Mouse (Mus musculus) neural tube, embryonic 12.5 days (tissue): ENCODE data around the gene R3hdm2. TPM values are rescaled to one million over a fixed set of nuclear protein-coding genes. Genes with fewer than 3 reads are reported as not detected.

ENCODE experiments used
- ATAC-seq: fragments of 200-750 bp; cut with Nextera tagmentation; 2 replicates; pipeline ENCODE4 v1.8.0; 2017; ENCODE audit warnings: low read depth, mild to moderate bottlenecking, moderate TSS enrichment, moderate library complexity; ENCODE audit not compliant: low FRiP score
- H3K27ac ChIP-seq: fragments of 300-500 bp; sonication (generic); 2 replicates; pipeline ENCODE4 v1.5.1; 2016
- H3K27me3 ChIP-seq: fragments of 300-500 bp; sonication (generic); replicated peaks from 2 replicates; pipeline ENCODE4 v1.6.1; 2016; ENCODE audit warnings: mild to moderate bottlenecking
- H3K36me3 ChIP-seq: fragments of 300-500 bp; sonication (generic); 2 replicates; pipeline ENCODE4 v1.6.1; 2016; ENCODE audit warnings: mild to moderate bottlenecking
- H3K4me1 ChIP-seq: fragments of 300-500 bp; sonication (generic); 2 replicates; pipeline ENCODE4 v1.6.1; 2016
- H3K4me2 ChIP-seq: fragments of 300-500 bp; sonication (generic); replicated peaks from 2 replicates; pipeline ENCODE4 v1.6.1; 2016; ENCODE audit warnings: mild to moderate bottlenecking
- H3K4me3 ChIP-seq: fragments of 300-500 bp; sonication (generic); 2 replicates; pipeline ENCODE4 v1.5.1; 2016
- H3K9ac ChIP-seq: fragments of 300-500 bp; sonication (generic); 2 replicates; pipeline ENCODE4 v1.6.1; 2016; ENCODE audit warnings: mild to moderate bottlenecking
- H3K9me3 ChIP-seq: fragments of 300-500 bp; sonication (generic); 2 replicates; pipeline ENCODE4 v1.6.1; 2016; ENCODE audit warnings: mild to moderate bottlenecking
- WGBS: fragments of 180-500 bp; shearing (Covaris S2); methylation state at CpG from one replicate; pipeline ENCODE4 v1.1.7; 2016; 5-methylcytosine and 5-hydroxymethylcytosine counted together
- polyA plus RNA-seq: library from polyadenylated mRNA; unstranded; fragments of >200 nt; fragmentation: Nextera tagmentation; extraction: Ambion mirVana; gene quantifications from 2 replicates; pipeline ENCODE4 v1.2.1, GENCODE M21; 2016

Gene R3hdm2
- polyA plus RNA-seq, 1 experiment from 2014 or later: 33.9 TPM

DNA sequence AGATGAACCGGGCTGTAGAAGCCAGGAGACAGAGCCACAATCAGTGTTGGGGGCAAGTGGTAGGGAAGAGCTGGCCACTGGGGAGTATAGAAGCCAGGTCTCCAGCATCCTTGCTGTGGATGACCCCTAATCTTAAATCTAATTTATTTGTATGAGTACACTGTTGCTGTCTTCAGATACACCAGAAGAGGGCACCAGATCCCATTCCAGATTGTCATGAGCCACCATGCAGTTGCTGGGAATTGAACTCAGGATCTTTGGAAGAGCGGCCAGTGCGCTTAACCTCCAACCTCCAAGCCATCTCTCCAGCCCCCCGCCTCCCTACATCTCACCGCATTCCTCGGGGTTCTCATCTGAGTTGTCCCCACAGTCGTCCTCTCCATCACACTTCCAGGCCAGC, 166.4 kb downstream of the R3hdm2 start:
- H3K4me3 ChIP-seq: no peak overlapping the region
- H3K4me2 ChIP-seq: no peak overlapping the region
- no peak for ATAC-seq
- H3K36me3 ChIP-seq: peaks cover 99% of the 10 kb centered on the region
- 91% methylated on average over 7 of the region's 7 CpGs for WGBS
- H3K27ac ChIP-seq: no peak overlapping the region
- no peaks in the 10 kb centered on the region for H3K27me3 ChIP-seq
- H3K4me1 ChIP-seq: no peaks in the 10 kb centered on the region
- no peak overlapping the region for H3K9ac ChIP-seq
- no peaks in the 10 kb centered on the region for H3K9me3 ChIP-seq

DNA sequence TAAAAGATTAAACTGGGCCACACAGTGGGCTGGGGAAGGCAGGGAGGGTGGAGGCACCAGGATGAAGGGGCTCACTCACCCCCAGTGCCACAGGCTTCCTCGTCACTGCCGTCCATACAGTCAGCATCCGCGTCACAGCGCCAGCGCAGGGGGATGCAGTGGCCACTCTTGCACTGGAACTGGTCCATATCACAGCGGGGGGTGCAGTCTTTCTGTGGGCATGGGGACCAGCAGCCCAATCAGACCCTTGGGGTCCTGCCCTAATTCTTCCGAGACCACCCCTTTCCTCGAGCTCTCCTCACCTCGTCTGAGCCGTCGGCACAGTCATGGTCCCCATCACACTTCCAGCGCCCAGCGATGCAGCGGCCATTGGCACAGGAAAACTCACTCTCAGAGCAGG, 168.1 kb downstream of the R3hdm2 start:
- Histone ChIP-seq H3K36me3 (peaks cover 99% of the 10 kb centered on the region), H3K27me3 (no peaks in the 10 kb centered on the region), H3K4me3 (no peak overlapping the region), H3K27ac (no peak overlapping the region), H3K9me3 (no peaks in the 10 kb centered on the region), H3K9ac (no peak overlapping the region), H3K4me2 (no peak overlapping the region), H3K4me1 (no peaks in the 10 kb centered on the region)
- no peak for ATAC-seq
- WGBS: 97% methylated on average over 15 of the region's 15 CpGs

Other genes with a start within 250 kb of the R3hdm2 start
- gene B4galnt1, start 215.1 kb upstream of the R3hdm2 start, polyA plus RNA-seq: 29.2 and 31.5 TPM in 2 replicates
- 1.5 and 1.8 TPM in 2 replicates for gene Slc26a10, start 199.7 kb upstream of the R3hdm2 start, polyA plus RNA-seq
- 43.3 and 43.6 TPM in 2 replicates for gene Arhgef25, start 190.2 kb upstream of the R3hdm2 start, polyA plus RNA-seq
- gene Dtx3, start 184.6 kb upstream of the R3hdm2 start, polyA plus RNA-seq: 189 and 199 TPM in 2 replicates
- 22.0 and 22.4 TPM in 2 replicates for gene Pip4k2c, start 168.7 kb upstream of the R3hdm2 start, polyA plus RNA-seq
- gene Kif5a, start 117.0 kb upstream of the R3hdm2 start, polyA plus RNA-seq: 72.7 and 81.6 TPM in 2 replicates
- gene Dctn2, start 114.0 kb upstream of the R3hdm2 start, polyA plus RNA-seq: 273 and 277 TPM in 2 replicates
- gene Mbd6, start 91.3 kb upstream of the R3hdm2 start, polyA plus RNA-seq: 18.4 and 20.5 TPM in 2 replicates
- gene Mars, start 68.5 kb upstream of the R3hdm2 start, polyA plus RNA-seq: 145 and 146 TPM in 2 replicates
- gene Arhgap9, start 58.4 kb upstream of the R3hdm2 start, polyA plus RNA-seq: 1.7 and 2.0 TPM in 2 replicates
- 3.6 and 4.0 TPM in 2 replicates for gene Gli1, start 38.4 kb upstream of the R3hdm2 start, polyA plus RNA-seq
- not detected in 2 replicates for gene Inhbe, start 25.9 kb upstream of the R3hdm2 start, polyA plus RNA-seq
- not detected in 2 replicates for gene Inhbc, start 9.9 kb upstream of the R3hdm2 start, polyA plus RNA-seq
- gene Stac3, start 121.4 kb downstream of the R3hdm2 start, polyA plus RNA-seq: 4.3 and 5.8 TPM in 2 replicates
- 7.3 and 7.6 TPM in 2 replicates for gene Ndufa4l2, start 134.6 kb downstream of the R3hdm2 start, polyA plus RNA-seq
- 74.2 and 76.9 TPM in 2 replicates for gene Shmt2, start 142.1 kb downstream of the R3hdm2 start, polyA plus RNA-seq
- gene Nxph4, start 154.2 kb downstream of the R3hdm2 start, polyA plus RNA-seq: 112 and 125 TPM in 2 replicates
- 85.7 and 96.0 TPM in 2 replicates for gene Lrp1, start 240.8 kb downstream of the R3hdm2 start, polyA plus RNA-seq